Mouse (Mus musculus): ENCODE measurements around the gene Gm15293. TPM values are rescaled to one million over a fixed set of nuclear protein-coding genes. Genes with fewer than 3 reads are reported as not detected.
"Not testable (repeated sequence)": the region's sequence is repeated elsewhere in the genome, so short reads cannot be mapped to it uniquely, and the experiment has no call there.

Gm15293 gene
- total RNA-seq (2014; fragmentation: Nextera tagmentation) = not detected in 2 replicates
- total RNA-seq (2017) = not detected in 2 replicates

- not testable (repeated sequence) for ATAC-seq (replicated peaks; ENCODE audit: low FRiP score, low TSS enrichment, poor library complexity, severe bottlenecking)
These were observed at the start of gene Gm15293 for GRCm38 (mm10) chr8:21201261-21201660. Gm15293 (plus strand) TSS chr8:21201561.

GRCm38 (mm10) chr8:21161977-21162376 lies 39.4 kb upstream of the Gm15293 start, which contains the start of gene Defa22:
Defa22 (plus strand) TSS chr8:21162277.
- not testable (repeated sequence) for ATAC-seq (replicated peaks; ENCODE audit: low FRiP score, low TSS enrichment, poor library complexity, severe bottlenecking)

- not testable (repeated sequence) for ATAC-seq (replicated peaks; ENCODE audit: low FRiP score, low TSS enrichment, poor library complexity, severe bottlenecking)
These were observed 10.0 kb upstream of the Gm15293 start, which contains the start of gene Defa31 for GRCm38 (mm10) chr8:21191314-21191713. Defa31 (plus strand) TSS chr8:21191614.

Other genes with a start within 250 kb of the Gm15293 start
- gene Defa21, start 176.0 kb upstream of the Gm15293 start, total RNA-seq (2014; fragmentation: Nextera tagmentation) = not detected in 2 replicates
- not detected in 2 replicates for gene Defa21, start 176.0 kb upstream of the Gm15293 start, total RNA-seq (2017)
- not detected in 2 replicates for gene Defa23, start 146.5 kb upstream of the Gm15293 start, total RNA-seq (2014; fragmentation: Nextera tagmentation)
- gene Defa23, start 146.5 kb upstream of the Gm15293 start, total RNA-seq (2017) = not detected in 2 replicates
- not detected in 2 replicates for gene Defa35, start 136.5 kb upstream of the Gm15293 start, total RNA-seq (2014; fragmentation: Nextera tagmentation)
- not detected in 2 replicates for gene Defa35, start 136.5 kb upstream of the Gm15293 start, total RNA-seq (2017)
- not detected in 2 replicates for gene Defa25, start 117.1 kb upstream of the Gm15293 start, total RNA-seq (2014; fragmentation: Nextera tagmentation)
- not detected in 2 replicates for gene Defa25, start 117.1 kb upstream of the Gm15293 start, total RNA-seq (2017)
- not detected in 2 replicates for gene Gm14851, start 105.5 kb upstream of the Gm15293 start, total RNA-seq (2014; fragmentation: Nextera tagmentation)
- not detected in 2 replicates for gene Gm14851, start 105.5 kb upstream of the Gm15293 start, total RNA-seq (2017)
- not detected in 2 replicates for gene Defa30, start 66.9 kb upstream of the Gm15293 start, total RNA-seq (2014; fragmentation: Nextera tagmentation)
- not detected in 2 replicates for gene Defa30, start 66.9 kb upstream of the Gm15293 start, total RNA-seq (2017)
- gene Defa22, start 39.3 kb upstream of the Gm15293 start, total RNA-seq (2014; fragmentation: Nextera tagmentation) = not detected in 2 replicates
- not detected in 2 replicates for gene Defa22, start 39.3 kb upstream of the Gm15293 start, total RNA-seq (2017)
- not detected in 2 replicates for gene Defa31, start 9.9 kb upstream of the Gm15293 start, total RNA-seq (2014; fragmentation: Nextera tagmentation)
- not detected in 2 replicates for gene Defa31, start 9.9 kb upstream of the Gm15293 start, total RNA-seq (2017)
- gene Gm15292, start 48.2 kb downstream of the Gm15293 start, total RNA-seq (2014; fragmentation: Nextera tagmentation) = not detected in 2 replicates
- gene Gm15292, start 48.2 kb downstream of the Gm15293 start, total RNA-seq (2017) = not detected in 2 replicates
- gene Defa27, start 114.0 kb downstream of the Gm15293 start, total RNA-seq (2014; fragmentation: Nextera tagmentation) = not detected in 2 replicates
- gene Defa27, start 114.0 kb downstream of the Gm15293 start, total RNA-seq (2017) = not detected in 2 replicates
- gene Defa29, start 125.5 kb downstream of the Gm15293 start, total RNA-seq (2014; fragmentation: Nextera tagmentation) = not detected in 2 replicates
- gene Defa29, start 125.5 kb downstream of the Gm15293 start, total RNA-seq (2017) = not detected in 2 replicates
- gene Defa2, start 177.0 kb downstream of the Gm15293 start, total RNA-seq (2014; fragmentation: Nextera tagmentation) = not detected in 2 replicates
- not detected in 2 replicates for gene Defa2, start 177.0 kb downstream of the Gm15293 start, total RNA-seq (2017)
- gene Defa33, start 190.2 kb downstream of the Gm15293 start, total RNA-seq (2014; fragmentation: Nextera tagmentation) = not detected in 2 replicates
- gene Defa33, start 190.2 kb downstream of the Gm15293 start, total RNA-seq (2017) = not detected in 2 replicates
- gene Defa36, start 225.8 kb downstream of the Gm15293 start, total RNA-seq (2014; fragmentation: Nextera tagmentation) = not detected in 2 replicates
- gene Defa36, start 225.8 kb downstream of the Gm15293 start, total RNA-seq (2017) = not detected in 2 replicates